Mouse (Mus musculus): ENCODE measurements around the gene Wfdc21. TPM values are rescaled to one million over a fixed set of nuclear protein-coding genes. Genes with fewer than 3 reads are reported as not detected.

The Wfdc21 gene
- polyA plus RNA-seq, 1 experiment from 2014 or later, result not detected

DNA sequence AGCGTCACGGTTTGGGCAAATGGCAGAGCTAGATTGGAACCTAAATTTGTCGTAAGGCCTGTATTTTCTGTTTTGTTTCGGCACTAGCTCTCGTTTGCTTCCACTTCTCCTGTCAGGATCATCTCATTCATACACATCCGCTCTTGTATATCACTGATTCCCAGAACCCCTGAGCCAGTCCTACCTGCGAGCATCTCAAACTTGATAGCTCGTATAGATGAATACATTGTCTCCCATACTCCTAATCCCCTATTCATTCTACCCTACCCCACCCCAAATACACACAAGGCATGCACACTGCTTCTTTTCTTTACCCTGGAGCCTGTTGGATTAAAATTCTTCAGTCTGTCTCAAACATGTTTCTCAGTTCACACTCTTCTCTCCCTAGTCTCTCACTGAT is 7.5 kb downstream of the Wfdc21 start:
- no peak overlapping the region; the same call in 1 of the 2 replicates for H3K27ac ChIP-seq
- WGBS, result 9% methylated on average over 8 of the region's 8 CpGs

DNA sequence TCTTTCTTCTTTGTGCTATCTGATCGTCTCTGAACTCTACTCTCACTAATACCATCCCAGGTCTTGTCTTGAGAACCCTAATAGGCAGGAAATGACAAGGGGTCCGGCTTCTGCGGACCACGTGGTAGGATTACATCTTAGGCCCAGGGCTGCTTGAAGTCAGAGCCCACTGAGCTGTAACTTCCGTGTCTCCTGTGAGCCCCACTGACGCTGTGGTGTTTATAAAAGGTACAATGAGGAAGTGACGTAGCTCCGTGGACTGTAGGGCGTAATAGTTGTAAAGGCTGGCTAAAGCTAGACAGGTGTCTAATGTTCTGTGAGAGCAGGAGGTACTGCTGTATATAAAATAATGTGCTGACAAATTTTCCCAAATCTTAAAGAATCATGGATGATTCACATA is 20.6 kb downstream of the Wfdc21 start:
- H3K27ac ChIP-seq, result no peak overlapping the region
- no peaks in the 10 kb centered on the region for H3K9me3 ChIP-seq
- ATAC-seq (ENCODE audit: insufficient number of reproducible peaks, insufficient read depth, low FRiP score, low TSS enrichment, low read depth), result no peak
- no peak overlapping the region for H3K4me3 ChIP-seq (replicated peaks)
- no peaks in the 10 kb centered on the region for H3K27me3 ChIP-seq
- H3K4me2 ChIP-seq, result no peak overlapping the region
- 92% methylated on average over 9 of the region's 9 CpGs for WGBS
- no peak overlapping the region for H3K9ac ChIP-seq (replicated peaks)
- no peaks in the 10 kb centered on the region for H3K4me1 ChIP-seq (replicated peaks)
- H3K36me3 ChIP-seq, result peaks cover 97% of the 10 kb centered on the region

More for the DNA sequence above, 7.5 kb downstream of the Wfdc21 start:
- Histone ChIP-seq H3K27me3 (no peaks in the 10 kb centered on the region; the same call in 1 of the 2 replicates), H3K36me3 (peaks cover 34% of the 10 kb centered on the region), H3K4me1 (replicated peaks) (peaks cover 12% of the 10 kb centered on the region), H3K4me3 (replicated peaks) (peak overlapping the region; percentile 83), H3K9me3 (no peaks in the 10 kb centered on the region), H3K9ac (replicated peaks) (peak overlapping the region; percentile 84), H3K4me2 (peak overlapping the region; percentile 74)
- ATAC-seq (ENCODE audit: insufficient number of reproducible peaks, insufficient read depth, low FRiP score, low TSS enrichment, low read depth), result no peak

DNA sequence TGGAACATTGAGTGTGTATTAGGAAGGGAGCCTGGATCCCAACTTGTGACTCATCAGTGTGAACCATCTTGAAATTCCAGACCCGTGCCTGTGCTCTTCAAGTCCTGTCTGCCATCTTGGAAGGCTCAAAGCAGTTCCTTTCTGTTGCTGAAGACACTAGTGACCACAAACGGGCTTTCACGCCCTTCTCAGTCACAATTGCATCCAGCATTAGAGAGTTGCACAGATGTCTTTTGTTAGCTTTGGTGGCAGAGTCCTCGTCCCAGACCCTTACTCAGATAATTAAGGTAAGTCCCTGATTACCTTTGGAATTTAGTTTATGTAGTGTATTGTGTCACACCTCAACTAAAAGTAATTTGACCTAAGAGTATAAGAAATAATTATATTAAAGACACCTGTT is 22.2 kb downstream of the Wfdc21 start:
- no peaks in the 10 kb centered on the region for H3K27me3 ChIP-seq
- ATAC-seq (ENCODE audit: insufficient number of reproducible peaks, insufficient read depth, low FRiP score, low TSS enrichment, low read depth), result no peak
- H3K36me3 ChIP-seq, result peaks cover 97% of the 10 kb centered on the region
- H3K4me1 ChIP-seq (replicated peaks), result no peaks in the 10 kb centered on the region
- WGBS, result 85% methylated on average over 4 of the region's 4 CpGs
- H3K4me2 ChIP-seq, result no peak overlapping the region
- no peak overlapping the region for H3K27ac ChIP-seq
- H3K4me3 ChIP-seq (replicated peaks), result no peak overlapping the region
- no peak overlapping the region for H3K9ac ChIP-seq (replicated peaks)
- no peaks in the 10 kb centered on the region for H3K9me3 ChIP-seq

DNA sequence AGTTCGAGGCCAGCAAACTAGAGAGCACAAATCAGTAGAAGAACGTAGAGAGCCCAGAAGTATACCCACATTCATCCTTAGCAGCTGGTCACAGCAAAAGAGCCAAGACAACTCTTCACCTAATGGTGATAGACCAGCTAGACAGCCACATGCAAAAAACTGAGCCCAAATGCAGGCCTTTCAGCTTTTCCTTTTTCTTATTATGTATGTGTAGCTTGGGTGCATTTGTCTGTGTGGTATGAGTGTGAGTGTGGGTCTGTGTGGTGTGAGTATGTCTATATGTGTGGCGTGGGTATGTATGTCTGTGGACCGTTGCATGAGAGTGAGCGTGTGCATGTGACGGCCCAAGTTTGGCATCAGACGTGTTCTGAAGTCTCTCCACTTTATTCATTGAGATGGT is 24.3 kb downstream of the Wfdc21 start:
- H3K9me3 ChIP-seq, result no peaks in the 10 kb centered on the region
- ATAC-seq (ENCODE audit: insufficient number of reproducible peaks, insufficient read depth, low FRiP score, low TSS enrichment, low read depth), result no peak
- no peak overlapping the region for H3K9ac ChIP-seq (replicated peaks)
- H3K4me2 ChIP-seq, result no peak overlapping the region
- no peaks in the 10 kb centered on the region for H3K4me1 ChIP-seq (replicated peaks)
- no peak overlapping the region for H3K27ac ChIP-seq
- H3K36me3 ChIP-seq, result peaks cover 99% of the 10 kb centered on the region
- no peaks in the 10 kb centered on the region for H3K27me3 ChIP-seq
- 93% methylated on average over 7 of the region's 7 CpGs for WGBS
- no peak overlapping the region for H3K4me3 ChIP-seq (replicated peaks)

DNA sequence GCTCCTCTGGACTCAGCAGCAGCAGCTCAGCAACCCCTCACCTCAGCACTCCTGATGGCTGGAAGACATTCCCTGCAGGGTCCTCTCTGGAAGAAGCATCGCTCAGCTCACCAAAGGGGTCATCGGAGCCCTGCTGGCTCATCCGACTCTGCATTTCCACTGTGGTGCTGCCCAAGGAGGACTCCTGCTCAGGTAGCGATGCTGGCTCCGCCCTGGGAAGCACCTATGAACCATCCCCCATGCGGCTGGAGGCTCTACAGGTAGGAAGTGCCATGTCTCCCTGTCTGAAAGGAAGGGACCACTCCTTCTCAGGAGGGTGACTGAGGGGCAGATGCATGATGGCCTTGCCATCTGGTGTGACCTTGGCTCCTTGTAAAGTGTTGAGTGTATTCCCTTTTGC is 25.6 kb downstream of the Wfdc21 start:
- no peak overlapping the region for H3K27ac ChIP-seq
- no peak for ATAC-seq (ENCODE audit: insufficient number of reproducible peaks, insufficient read depth, low FRiP score, low TSS enrichment, low read depth)
- no peak overlapping the region for H3K4me3 ChIP-seq (replicated peaks)
- H3K9ac ChIP-seq (replicated peaks), result no peak overlapping the region
- H3K27me3 ChIP-seq, result no peaks in the 10 kb centered on the region
- H3K4me1 ChIP-seq (replicated peaks), result no peaks in the 10 kb centered on the region
- H3K9me3 ChIP-seq, result no peaks in the 10 kb centered on the region
- 92% methylated on average over 6 of the region's 6 CpGs for WGBS
- H3K4me2 ChIP-seq, result no peak overlapping the region
- peaks cover 99% of the 10 kb centered on the region for H3K36me3 ChIP-seq

DNA sequence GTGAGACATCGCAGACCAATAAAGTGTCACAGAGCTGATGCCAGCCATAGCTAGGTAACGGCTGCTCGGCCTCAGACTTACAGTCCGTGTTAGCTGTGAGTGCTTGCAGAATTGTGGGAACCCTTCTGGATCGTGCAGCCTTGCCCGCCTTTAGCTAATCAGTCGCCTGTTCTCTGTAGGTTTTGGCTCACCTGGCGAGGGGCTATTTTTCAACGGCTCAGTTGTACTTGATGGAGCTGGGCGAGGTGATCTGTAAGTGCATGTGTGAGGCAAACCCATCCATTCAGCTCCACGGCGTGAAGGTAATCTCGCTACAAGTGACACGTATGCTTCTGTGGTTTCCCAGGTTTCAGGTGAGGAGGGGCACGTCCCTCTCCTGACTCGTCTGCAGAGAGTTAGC is 27.0 kb downstream of the Wfdc21 start:
- ATAC-seq (ENCODE audit: insufficient number of reproducible peaks, insufficient read depth, low FRiP score, low TSS enrichment, low read depth), result no peak
- Histone ChIP-seq H3K27me3 (no peaks in the 10 kb centered on the region), H3K4me1 (replicated peaks) (no peaks in the 10 kb centered on the region), H3K36me3 (peaks cover 99% of the 10 kb centered on the region), H3K4me2 (no peak overlapping the region), H3K27ac (no peak overlapping the region), H3K9me3 (no peaks in the 10 kb centered on the region), H3K4me3 (replicated peaks) (no peak overlapping the region), H3K9ac (replicated peaks) (no peak overlapping the region)
- 88% methylated on average over 16 of the region's 16 CpGs for WGBS

DNA sequence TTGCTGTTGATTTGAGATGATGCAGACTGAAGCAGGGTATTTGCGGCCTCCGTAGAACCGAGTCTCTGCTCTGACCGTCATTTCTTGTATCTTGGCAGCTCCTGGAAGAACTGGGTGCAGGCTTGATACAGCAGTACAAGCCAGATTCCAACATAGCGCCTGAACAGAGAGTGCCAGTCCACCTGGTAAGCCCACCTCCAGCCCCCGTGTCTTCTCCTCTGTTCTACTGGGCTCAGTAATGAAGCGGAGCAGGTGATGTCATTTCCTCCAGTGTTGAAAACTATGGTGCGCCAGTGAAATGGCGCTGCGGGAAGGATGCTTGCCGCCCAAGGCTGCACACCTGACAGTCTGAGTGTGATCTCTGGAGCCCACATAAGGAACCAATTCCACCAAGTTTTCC is 27.6 kb downstream of the Wfdc21 start:
- Histone ChIP-seq H3K36me3 (peaks cover 99% of the 10 kb centered on the region), H3K4me1 (replicated peaks) (no peaks in the 10 kb centered on the region), H3K9ac (replicated peaks) (no peak overlapping the region), H3K27ac (no peak overlapping the region), H3K27me3 (no peaks in the 10 kb centered on the region), H3K4me2 (no peak overlapping the region), H3K9me3 (no peaks in the 10 kb centered on the region), H3K4me3 (replicated peaks) (no peak overlapping the region)
- no peak for ATAC-seq (ENCODE audit: insufficient number of reproducible peaks, insufficient read depth, low FRiP score, low TSS enrichment, low read depth)
- WGBS, result 92% methylated on average over 11 of the region's 11 CpGs

DNA sequence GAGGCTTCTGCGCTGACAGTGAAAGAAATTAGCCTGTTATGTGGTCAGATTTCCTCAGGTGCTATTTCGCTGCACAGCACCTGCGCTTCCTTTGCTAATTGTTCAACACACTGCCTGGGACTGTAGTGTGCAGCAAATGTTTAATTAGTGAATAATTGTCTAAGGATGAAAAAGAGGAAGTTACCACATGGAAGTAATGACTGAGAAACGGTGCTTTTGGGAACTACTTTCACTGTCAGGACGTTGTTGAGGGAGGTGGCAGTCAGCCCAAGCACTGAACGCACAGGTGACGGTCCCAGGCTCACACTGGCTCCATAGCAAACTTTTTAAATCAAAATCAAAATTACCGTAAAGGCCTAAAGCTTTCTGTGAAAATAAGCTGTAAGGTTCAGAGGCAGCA is 30.1 kb downstream of the Wfdc21 start:
- ATAC-seq (ENCODE audit: insufficient number of reproducible peaks, insufficient read depth, low FRiP score, low TSS enrichment, low read depth), result no peak
- H3K27me3 ChIP-seq, result no peaks in the 10 kb centered on the region
- no peak overlapping the region for H3K4me3 ChIP-seq (replicated peaks)
- no peak overlapping the region for H3K9ac ChIP-seq (replicated peaks)
- no peaks in the 10 kb centered on the region for H3K9me3 ChIP-seq
- no peak overlapping the region for H3K27ac ChIP-seq
- no peak overlapping the region for H3K4me2 ChIP-seq
- WGBS, result 92% methylated on average over 8 of the region's 8 CpGs
- peaks cover 99% of the 10 kb centered on the region for H3K36me3 ChIP-seq
- H3K4me1 ChIP-seq (replicated peaks), result no peaks in the 10 kb centered on the region

DNA sequence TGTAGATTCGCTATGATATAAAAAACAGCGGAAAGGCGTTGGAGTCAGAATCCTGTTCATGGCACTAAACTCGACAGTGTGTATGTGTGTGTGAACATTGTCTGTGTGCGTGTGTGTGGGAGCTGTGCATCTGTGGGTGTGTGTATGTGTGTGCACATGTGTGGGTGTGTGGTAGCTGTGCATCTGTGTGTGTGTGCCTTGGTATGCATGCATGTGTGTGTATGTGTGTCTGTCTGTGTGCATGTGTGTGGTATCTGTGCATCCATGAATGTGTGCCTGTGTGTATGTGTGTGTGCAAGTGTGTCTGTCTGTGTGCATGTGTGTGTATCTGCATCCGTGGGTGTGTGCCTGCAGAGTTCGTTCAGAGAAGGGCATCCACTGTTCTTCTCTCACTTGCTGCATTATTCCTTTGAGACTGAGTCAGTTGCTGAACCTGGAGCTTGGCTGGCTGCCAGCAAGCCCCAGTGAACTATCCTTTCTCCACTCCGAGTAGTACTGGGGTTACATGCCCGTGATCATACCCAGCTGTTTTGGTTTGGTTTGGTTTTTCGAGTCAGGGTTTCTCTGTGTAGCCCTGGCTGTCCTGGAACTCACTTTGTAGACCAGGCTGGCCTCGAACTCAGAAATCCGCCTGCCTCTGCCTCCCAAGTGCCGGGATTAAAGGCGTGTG is 37.3 kb downstream of the Wfdc21 start:
- H3K4me2 ChIP-seq, result no peak overlapping the region
- 88% methylated on average over 14 of the region's 14 CpGs for WGBS
- H3K4me1 ChIP-seq (replicated peaks), result 0 out of 2 replicates have a peak, but pooled peaks cover 3% of the 10 kb centered on the region

DNA sequence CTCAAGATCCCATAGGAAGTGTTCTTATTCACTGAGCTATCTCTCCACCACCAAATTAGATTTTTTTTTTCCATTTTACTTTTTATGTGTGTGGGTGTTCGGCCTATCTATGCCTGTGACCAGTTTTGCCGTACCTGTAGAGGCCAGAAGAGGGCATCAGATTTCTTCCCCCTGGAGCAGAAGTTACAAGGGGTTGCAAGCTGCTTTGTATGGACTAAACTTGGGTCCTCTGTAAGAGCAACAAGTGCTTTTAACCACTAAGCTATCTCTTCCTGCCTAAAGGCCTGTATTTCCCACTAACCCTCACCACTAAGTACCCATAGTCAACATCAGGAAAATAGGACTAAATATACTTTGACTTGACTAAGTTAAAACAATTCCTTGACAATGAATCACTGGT is 37.9 kb downstream of the Wfdc21 start:
- H3K9ac ChIP-seq (replicated peaks), result no peak overlapping the region
- 0 out of 2 replicates have a peak, but pooled peaks cover 3% of the 10 kb centered on the region for H3K4me1 ChIP-seq (replicated peaks)
- H3K4me3 ChIP-seq (replicated peaks), result no peak overlapping the region
- no peaks in the 10 kb centered on the region for H3K27me3 ChIP-seq
- no peaks in the 10 kb centered on the region for H3K9me3 ChIP-seq
- peaks cover 38% of the 10 kb centered on the region for H3K36me3 ChIP-seq
- 90% methylated on average over 2 of the region's 2 CpGs for WGBS
- ATAC-seq (ENCODE audit: insufficient number of reproducible peaks, insufficient read depth, low FRiP score, low TSS enrichment, low read depth), result no peak
- no peak overlapping the region for H3K27ac ChIP-seq
- no peak overlapping the region for H3K4me2 ChIP-seq

More for the DNA sequence above, 37.3 kb downstream of the Wfdc21 start:
- peaks cover 44% of the 10 kb centered on the region for H3K36me3 ChIP-seq
- H3K27ac ChIP-seq, result no peak overlapping the region
- no peak overlapping the region for H3K9ac ChIP-seq (replicated peaks)
- H3K9me3 ChIP-seq, result no peaks in the 10 kb centered on the region
- ATAC-seq (ENCODE audit: insufficient number of reproducible peaks, insufficient read depth, low FRiP score, low TSS enrichment, low read depth), result no peak
- H3K4me3 ChIP-seq (replicated peaks), result no peak overlapping the region
- no peaks in the 10 kb centered on the region for H3K27me3 ChIP-seq

DNA sequence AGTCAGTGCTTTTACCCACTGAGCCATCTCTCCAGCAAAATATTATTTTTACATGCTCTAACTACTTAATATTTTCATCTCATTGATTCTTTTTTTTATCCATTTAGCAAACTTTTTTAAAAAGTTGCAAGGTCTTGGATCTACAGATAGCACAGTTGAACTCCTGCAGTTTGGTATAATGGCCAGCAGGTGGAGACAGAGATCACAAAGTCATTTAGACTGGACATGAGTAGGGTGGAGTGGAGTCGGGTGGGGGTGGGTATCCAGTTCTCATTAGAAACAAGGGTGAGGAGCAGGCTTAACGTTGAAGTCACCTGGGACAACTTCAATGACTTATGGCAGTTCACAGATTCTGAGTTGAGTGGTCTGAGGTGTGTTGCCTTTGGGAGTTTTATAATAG is 38.6 kb downstream of the Wfdc21 start:
- Histone ChIP-seq H3K4me1 (replicated peaks) (0 out of 2 replicates have a peak, but pooled peaks cover 3% of the 10 kb centered on the region), H3K27me3 (no peaks in the 10 kb centered on the region), H3K36me3 (peaks cover 31% of the 10 kb centered on the region), H3K4me3 (replicated peaks) (no peak overlapping the region), H3K27ac (no peak overlapping the region), H3K9me3 (no peaks in the 10 kb centered on the region), H3K4me2 (no peak overlapping the region), H3K9ac (replicated peaks) (no peak overlapping the region)
- ATAC-seq (ENCODE audit: insufficient number of reproducible peaks, insufficient read depth, low FRiP score, low TSS enrichment, low read depth), result no peak
- 13% methylated on average over 2 of the region's 2 CpGs for WGBS

DNA sequence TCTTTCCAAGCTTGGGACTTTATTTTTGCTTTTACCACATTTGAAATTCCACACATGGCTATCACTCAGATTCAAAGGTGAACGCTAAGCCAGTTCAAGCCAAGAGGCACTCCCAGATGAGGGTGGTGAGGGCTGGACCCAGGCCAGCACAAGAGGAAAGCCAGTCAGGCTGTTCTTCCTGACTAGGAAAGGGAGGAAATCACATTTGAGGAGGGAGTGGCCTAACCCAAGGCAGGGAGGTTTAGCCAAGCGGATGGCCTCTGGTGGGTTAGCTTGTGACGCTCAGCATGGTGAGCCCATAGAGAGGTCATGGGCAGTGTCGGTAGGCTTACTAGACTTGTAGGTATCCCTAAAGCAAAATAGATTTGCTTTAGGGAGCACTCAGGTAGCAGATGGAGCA is 40.1 kb downstream of the Wfdc21 start:
- no peak overlapping the region for H3K4me3 ChIP-seq (replicated peaks)
- H3K4me1 ChIP-seq (replicated peaks), result 0 out of 2 replicates have a peak, but pooled peaks cover 3% of the 10 kb centered on the region
- H3K27me3 ChIP-seq, result no peaks in the 10 kb centered on the region
- 75% methylated on average over 4 of the region's 4 CpGs for WGBS
- no peaks in the 10 kb centered on the region for H3K9me3 ChIP-seq
- no peak overlapping the region for H3K4me2 ChIP-seq
- H3K27ac ChIP-seq, result no peak overlapping the region
- H3K36me3 ChIP-seq, result peaks cover 17% of the 10 kb centered on the region
- no peak overlapping the region for H3K9ac ChIP-seq (replicated peaks)
- ATAC-seq (ENCODE audit: insufficient number of reproducible peaks, insufficient read depth, low FRiP score, low TSS enrichment, low read depth), result no peak

All from limb, embryonic 12.5 days (tissue).